Mouse (Mus musculus) retina, embryonic 14.5 days (tissue): Measurements from ENCODE around the gene Rnf10.

Experiments
- DNase-seq: peaks from one replicate; pipeline ENCODE4 v3.0.0-alpha.2; 2015; ENCODE audit warnings: low spot score

Gene Rnf10

GRCm38 (mm10) chr5:115235323-115235771, 37.4 kb downstream of the Rnf10 start:
- DNase-seq, result peak; percentile 63

- no peak for DNase-seq
These were observed 38.2 kb downstream of the Rnf10 start for GRCm38 (mm10) chr5:115234519-115234918.

- DNase-seq, result no peak
These were observed 39.5 kb downstream of the Rnf10 start for GRCm38 (mm10) chr5:115233031-115233780.

DNA sequence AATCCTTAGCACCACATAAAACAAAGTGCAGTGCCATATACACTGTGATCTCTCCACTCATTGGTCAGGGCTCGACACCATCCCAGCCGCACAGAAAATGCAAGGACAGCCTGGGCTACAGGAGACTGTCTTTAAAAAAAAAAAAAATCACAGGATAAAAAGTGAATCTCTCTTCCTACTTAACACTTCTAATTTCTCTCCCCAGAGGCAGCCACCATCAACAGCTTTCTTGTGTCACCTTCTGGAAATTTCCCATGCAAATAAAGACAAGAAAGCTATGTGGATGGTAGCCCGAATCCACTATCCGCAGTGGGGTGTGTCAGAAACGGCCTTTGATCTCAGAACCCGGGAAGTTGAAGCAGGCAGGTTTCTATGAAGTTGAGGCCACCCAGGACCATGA, 40.2 kb downstream of the Rnf10 start:
- no peak for DNase-seq

DNA sequence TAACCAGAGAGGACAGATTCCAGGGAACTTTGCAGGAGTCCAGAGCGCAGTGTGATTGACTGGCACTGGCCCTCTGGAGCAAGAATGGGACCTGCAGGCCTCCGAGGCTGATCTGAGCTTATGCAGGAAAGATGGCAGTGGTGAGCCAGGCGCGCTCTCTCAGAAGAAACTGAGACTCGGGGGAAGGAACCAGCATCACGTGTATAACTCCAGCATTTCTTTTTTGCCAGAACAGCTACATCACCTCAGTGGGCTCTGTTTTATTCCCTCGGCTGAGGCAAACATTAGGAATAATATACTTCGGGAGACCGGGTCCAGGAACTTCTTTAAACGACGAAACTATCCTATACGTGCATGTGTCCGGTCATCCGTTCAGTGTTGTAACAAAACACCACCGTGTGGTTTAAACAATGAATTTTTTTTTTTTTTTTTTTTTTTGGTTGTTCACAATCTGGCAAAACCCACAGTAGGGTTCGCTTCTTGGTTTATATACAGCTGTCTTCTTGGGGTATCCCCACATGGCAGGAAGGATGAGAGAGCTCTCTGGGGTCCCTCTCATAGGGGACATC, 41.1 kb downstream of the Rnf10 start:
- no peak for DNase-seq

DNA sequence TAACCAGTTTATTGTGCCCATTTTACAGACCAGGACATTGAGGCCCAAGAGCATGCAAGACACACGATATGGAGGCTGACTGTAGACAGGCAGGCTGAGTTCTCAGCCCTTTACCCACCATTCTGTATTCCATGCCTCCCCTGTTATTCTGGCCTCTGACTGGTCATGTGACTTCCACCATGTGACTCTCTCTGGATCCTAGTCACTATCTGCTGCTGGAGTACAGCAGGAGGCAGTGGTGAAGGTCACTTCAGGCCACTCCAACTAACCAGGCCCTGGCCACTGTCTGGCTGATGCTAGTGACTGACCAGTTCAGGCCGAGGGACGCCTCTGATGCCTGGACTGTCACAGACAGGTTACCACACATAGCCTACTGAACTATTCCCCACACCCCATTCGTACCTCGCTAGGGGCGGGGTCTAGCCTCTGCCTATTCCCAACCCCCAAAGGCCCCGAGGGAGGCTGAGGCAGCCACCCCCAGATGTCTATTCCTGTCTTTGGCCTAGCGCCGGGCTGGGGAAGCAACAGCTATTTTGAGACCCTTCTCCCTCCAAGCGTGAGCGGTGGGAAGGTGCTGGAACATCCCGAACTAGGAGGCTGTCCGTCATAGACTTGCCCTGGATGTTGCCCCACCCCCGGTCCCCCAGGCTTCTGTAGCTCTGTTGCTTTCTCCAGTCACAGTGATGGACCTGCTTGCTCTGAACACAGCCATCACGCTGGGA, 41.7 kb downstream of the Rnf10 start:
- DNase-seq, result no peak

- no peak for DNase-seq
These were observed 50.2 kb downstream of the Rnf10 start for GRCm38 (mm10) chr5:115222485-115222884.

GRCm38 (mm10) chr5:115220931-115221640, 51.6 kb downstream of the Rnf10 start:
- no peak for DNase-seq

DNA sequence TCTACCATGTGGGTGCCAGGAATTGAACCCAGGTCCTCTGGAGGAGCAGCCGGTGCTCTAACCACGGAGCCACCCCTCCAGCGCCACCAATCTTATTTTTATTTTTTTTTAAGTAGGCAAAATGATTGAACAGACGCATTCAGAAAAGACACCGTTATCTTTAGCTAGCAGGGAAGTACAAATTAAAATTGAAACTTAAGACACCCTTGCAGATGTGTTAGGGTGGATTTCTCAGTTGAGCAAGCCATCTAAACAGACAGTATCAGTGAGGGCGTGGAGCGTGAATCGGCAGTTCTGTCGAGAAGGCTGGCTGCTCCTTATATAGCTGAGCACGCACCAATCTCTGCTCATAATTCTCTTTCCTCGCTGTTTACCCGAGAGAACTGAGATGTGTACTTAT, 54.7 kb downstream of the Rnf10 start:
- DNase-seq, result no peak

DNA sequence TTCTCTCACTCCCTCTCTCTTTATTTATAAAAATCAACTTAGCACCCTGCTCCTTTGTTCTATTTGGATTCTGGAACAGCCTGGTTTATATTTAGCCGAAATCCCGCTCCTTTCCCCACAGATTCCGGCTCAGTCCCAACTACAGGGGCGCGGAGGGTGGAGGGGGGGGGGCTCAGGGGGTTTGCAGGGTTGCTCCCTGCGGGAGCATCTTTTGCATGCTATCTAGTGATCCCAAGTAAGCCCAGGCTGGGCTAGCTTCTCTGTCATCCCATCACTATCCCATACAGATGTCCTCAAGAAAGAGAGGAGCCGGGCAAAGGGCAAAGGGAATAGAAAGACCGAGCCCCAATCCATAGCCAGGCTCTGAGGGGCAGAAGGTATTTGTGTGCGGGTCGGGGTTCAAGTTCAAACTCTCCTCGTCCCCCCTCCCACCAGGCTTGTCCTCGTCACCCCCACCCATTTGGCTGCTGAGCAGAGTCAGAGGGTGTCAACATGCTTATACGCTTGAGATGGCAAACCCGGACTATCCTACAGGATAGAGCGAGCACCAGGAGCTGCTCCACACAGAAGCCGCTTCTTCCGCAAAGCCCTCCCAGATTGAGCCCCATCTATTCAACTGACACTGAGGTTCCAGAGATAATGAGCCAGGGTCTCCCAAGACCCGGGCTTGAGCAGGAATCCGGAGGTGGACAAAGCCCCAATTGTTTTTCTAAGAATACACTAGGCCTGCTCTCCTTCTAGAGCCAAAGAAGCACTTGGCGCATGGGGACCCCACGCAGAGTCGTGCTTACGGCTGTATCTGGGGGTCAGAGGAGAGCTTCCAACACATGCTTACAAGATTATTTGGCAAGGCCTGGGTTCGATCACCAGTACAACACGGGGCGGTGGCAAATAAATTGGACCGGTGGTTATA, 57.2 kb downstream of the Rnf10 start:
- DNase-seq, result no peak

GRCm38 (mm10) chr5:115214864-115215263, 57.8 kb downstream of the Rnf10 start:
- peak; percentile 62 for DNase-seq

- no peak for DNase-seq
These were observed 59.8 kb downstream of the Rnf10 start for GRCm38 (mm10) chr5:115212861-115213260.

GRCm38 (mm10) chr5:115212451-115212850, 60.2 kb downstream of the Rnf10 start:
- DNase-seq, result no peak

DNA sequence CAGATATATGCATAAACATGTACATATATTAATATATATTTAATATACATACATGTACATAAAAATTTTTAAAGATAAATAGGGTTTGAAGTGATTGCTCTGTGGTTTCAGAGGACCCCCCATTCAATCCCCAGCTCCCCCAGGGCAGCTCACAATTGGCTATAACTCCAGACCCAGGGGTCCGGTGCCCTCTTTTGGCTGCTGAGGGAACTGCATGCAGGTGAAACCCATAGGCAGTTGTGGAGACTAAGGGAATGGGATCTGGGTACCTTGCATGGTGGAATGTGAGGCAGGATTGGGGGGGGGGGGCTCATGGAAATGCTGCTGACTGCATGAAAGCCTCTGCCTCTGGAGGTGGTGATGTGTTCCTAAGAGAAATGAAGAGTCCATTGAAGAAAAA, 62.3 kb downstream of the Rnf10 start:
- DNase-seq, result peak; percentile 59

DNA sequence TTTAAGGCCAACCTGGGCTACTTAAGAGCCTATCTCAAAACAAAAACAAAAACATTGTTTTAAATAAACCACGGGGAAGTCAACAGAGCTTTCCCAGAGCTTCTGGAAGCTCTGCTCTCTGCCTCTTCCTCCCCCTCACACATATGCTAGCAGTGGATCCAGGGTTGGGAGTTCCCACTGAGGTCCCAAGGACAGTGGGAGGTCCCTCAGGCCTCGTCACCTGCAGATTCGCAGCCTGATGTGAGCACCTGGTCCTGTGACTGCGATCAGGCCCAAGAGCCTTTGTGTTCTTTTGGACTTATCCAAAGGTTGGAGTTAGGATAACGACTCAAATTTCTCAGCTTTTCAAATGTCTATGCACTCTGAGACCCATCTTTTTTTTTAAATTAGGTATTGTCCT, 64.1 kb downstream of the Rnf10 start:
- DNase-seq, result no peak

DNA sequence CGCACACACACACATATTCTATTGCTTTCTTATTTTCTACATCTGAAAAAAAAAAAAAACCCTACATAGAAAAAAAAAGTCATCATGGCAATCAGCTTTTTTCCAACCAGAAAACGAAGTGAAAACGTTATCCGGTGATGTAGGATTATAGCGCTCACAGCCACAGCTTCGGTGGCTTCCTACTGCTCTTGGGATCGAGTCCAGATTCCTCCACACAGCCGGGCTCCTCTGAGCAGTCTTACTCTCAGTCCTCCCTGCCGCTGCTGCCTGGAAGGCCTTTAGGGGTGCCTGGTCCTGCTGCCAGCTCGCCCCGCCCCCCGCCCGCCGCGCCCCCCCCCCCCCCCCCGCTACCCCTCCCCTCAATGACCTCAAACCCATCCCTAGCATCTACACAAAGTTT, 64.8 kb downstream of the Rnf10 start:
- no peak for DNase-seq

DNA sequence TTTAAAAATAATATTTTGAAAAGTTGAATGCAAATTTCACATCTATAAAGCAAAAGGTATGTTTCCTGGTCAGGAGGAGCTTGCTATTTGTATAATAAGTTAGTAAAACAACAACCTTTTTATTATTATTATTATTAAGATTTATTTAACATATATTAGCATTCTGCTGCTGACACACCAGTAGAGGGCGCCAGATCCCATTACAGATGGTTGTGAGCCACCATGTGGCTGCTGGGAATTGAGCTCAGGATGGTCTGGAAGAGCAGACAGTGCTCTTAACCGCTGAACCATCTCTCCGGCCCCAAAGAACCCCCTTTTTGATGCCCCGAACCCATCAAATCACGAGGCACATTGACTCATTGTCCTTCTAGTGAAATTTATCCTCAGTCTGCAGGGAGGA, 65.5 kb downstream of the Rnf10 start:
- no peak for DNase-seq

DNA sequence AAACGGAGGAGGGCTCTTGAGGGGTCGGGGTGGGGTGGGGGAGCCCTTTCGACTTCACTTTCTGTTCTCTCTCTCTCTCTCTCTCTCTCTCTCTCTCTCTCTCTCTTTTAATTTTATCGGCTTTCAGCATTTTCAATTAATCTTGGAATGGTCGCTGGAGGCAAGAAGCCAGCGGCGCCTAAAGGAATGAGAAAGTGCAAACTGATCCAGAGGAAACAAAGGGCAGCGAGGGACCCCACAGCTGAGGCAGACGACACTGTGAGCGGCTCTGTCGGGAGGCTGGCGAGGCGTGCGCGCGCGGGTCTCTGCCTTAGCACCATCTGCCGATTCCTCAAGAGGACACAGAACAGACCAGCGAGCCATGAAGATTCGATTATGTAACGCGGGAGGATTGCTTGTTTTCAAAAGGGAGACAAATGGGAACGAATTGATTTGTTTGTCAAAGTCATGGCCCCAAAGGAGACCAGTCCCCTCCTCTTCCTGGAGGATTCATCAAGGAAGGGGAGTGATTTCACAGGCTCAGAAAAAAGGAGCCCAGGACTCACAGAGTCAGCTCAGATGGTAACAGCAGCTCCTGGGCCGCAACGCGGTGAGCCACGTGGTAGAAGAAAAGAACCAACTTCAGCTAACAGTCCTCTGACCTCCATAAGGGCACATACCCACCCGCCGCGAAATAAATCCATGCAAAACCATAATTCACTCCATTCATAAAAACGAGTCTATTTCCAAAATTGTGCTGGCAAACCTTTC, 68.0 kb downstream of the Rnf10 start:
- peak; percentile 86 for DNase-seq

GRCm38 (mm10) chr5:115203735-115204561, 68.8 kb downstream of the Rnf10 start:
- DNase-seq, result peak; percentile 41
